Mouse (Mus musculus) Patski (cell line): ENCODE measurements around the gene Itih2. TPM values are rescaled to one million over a fixed set of nuclear protein-coding genes. Genes with fewer than 3 reads are reported as not detected.

Experiments used
- ATAC-seq: fragments of 100-300 bp; one replicate; pipeline ENCODE4 v1.8.0; 2021
- CTCF ChIA-PET: fragments of 350-600 bp; sonication (Branson Sonifier 250); formaldehyde crosslinking; loops from one replicate; lab custom pipeline; 2022; ENCODE audit warnings: inconsistent platforms; lab: Charles Lee
- POLR2A ChIA-PET: fragments of 350-600 bp; sonication (Branson Sonifier 250); formaldehyde crosslinking; loops from one replicate; lab custom pipeline; 2022; ENCODE audit warnings: antibody characterized with exemption, inconsistent platforms; lab: Charles Lee
- DNase-seq: peaks from one replicate; pipeline ENCODE4 v3.0.0-alpha.2; 2011; ENCODE audit warnings: low read depth, low spot score
- H3K27me3 ChIP-seq: fragments of 371-371 bp; one replicate; pipeline ENCODE4 v1.5.1; 2021
- CTCF ChIP-seq: fragments of 100-300 bp; IDR thresholded peaks from one replicate; pipeline ENCODE4 v1.5.1; 2021
- in situ Hi-C: fragments of 300-500 bp; cut with MboI; formaldehyde crosslinking; loops from 3 replicates; pipeline ENCODE4 v1.11.1; 2018; ENCODE audit warnings: low pct_unique_long_range_greater_than_20kb, mixed read lengths
- polyA plus RNA-seq: library from polyadenylated mRNA; unstranded; gene quantifications from one replicate; pipeline ENCODE4 v1.2.3, GENCODE M21; 2021

Gene Itih2
- polyA plus RNA-seq, 1 experiment from 2014 or later, result 0.01 TPM

DNA sequence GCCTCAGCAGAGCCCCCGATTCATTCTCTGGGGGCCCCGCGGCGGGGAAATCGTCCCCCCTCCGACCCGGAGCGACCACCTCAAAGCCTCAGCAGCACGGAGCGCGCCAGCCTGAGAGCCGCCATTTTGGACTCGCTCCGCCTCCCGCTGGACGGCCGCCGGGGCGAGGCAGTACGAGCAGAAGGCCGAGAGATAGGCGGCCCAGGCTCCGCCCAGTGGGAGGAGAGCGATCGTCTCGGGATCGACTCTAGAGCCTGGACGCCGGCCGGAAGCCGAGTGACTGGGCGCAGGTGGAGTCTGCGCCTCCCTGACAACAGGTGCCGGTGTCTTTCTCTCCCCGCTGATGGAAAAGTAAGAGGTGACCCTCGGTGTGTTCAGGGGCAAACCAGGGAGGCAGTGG is 82.7 kb downstream of the Itih2 start, which contains the start of gene Taf3:
Taf3 (minus strand) TSS at position 136 of the 400 bp plus-strand sequence.
- DNase-seq (peak; percentile 20), ATAC-seq (peak; percentile 80)
- ChIA-PET POLR2A (no interaction called here), CTCF (no interaction called here)
- TF ChIP-seq CTCF, result no peak
- H3K27me3 ChIP-seq, result no peaks in the 10 kb centered on the region
- in situ Hi-C loops, result no loop called here

DNA sequence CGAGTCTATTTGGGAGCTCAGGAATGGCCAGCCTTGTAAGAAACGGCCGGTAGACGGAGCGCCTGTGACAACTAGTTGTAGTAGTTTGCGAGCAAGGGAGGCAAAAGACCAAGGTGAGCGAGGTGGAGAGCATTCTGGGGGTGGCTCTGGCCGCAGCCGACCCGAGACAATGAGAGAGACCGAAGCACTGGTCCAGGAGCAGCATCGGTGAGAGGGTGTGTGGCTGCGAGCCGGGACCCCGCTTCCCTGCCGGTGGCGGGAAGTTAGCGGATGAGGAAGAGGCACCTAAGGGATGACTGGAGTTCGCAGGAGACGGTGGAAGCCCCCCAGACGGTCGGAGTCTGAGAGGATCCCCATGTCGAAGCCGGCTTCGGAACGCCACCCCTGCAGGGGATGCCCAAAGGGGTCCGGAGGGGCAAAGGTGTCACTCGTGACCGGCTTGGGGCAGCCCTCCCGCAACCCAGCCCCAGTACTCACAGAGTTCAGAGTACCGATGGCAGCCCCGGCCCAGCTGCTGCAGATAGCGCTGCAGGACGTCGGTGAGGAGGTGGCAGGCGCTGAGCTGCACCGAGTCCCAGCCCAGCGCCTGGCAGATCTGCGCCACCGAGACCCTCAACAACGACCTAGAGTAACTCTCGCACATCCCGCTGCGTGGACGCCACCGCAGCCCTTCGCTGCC is 83.3 kb downstream of the Itih2 start:
- ChIA-PET CTCF (no interaction called here), POLR2A (no interaction called here)
- no peaks in the 10 kb centered on the region for H3K27me3 ChIP-seq
- DNase-seq, result no peak
- ATAC-seq, result peak; percentile 61
- TF ChIP-seq CTCF, result no peak
- in situ Hi-C loops, result no loop called here

Other genes starting within 250 kb of the Itih2 start
- gene 9230102O04Rik, start 241.9 kb downstream of the Itih2 start, polyA plus RNA-seq, result not detected
- 0.83 TPM for gene Gata3, start 241.4 kb downstream of the Itih2 start, polyA plus RNA-seq
- 8.1 TPM for gene Taf3, start 82.8 kb downstream of the Itih2 start, polyA plus RNA-seq
- 617 TPM for gene Atp5c1, start 50.9 kb downstream of the Itih2 start, polyA plus RNA-seq
- 24.1 TPM for gene Kin, start 50.8 kb downstream of the Itih2 start, polyA plus RNA-seq
- gene Itih5, start 22.2 kb upstream of the Itih2 start, polyA plus RNA-seq, result not detected
- gene Sfmbt2, start 239.1 kb upstream of the Itih2 start, polyA plus RNA-seq, result 1.0 TPM